Mouse (Mus musculus) CH12.LX (cell line): ENCODE measurements at regions not wholly inside any gene's neighbourhood (a gene's known extent, or its start where the extent isn't known, plus 50 kb on each side); places are given as distances from the start of the nearest gene placed in this dataset.

Experiments used
- DNase-seq: peaks from one replicate; pipeline ENCODE4 v3.0.0-alpha.2; 2013; ENCODE audit errors: extremely low read depth
- H3K27ac ChIP-seq: 2 replicates; pipeline ENCODE4 v1.5.1; 2012; ENCODE audit warnings: low read depth, mild to moderate bottlenecking, control low read depth, moderate library complexity; ENCODE audit not compliant: insufficient read depth
- H3K27me3 ChIP-seq: replicated peaks from 2 replicates; pipeline ENCODE3; 2012; ENCODE audit warnings: inconsistent platforms
- H3K36me3 ChIP-seq, 2 experiments: replicated peaks in 1 of 2; 2 replicates each; pipeline versions ENCODE3 to v1.6.1; 2012; ENCODE audit warnings: inconsistent platforms in 1 of 2, low read length in 1 of 2, mild to moderate bottlenecking in 1 of 2, mixed read lengths in 1 of 2, moderate library complexity in 1 of 2; ENCODE audit not compliant: control insufficient read depth in 1 of 2, insufficient read depth in 1 of 2
- H3K4me1 ChIP-seq, 2 experiments: 2 replicates each; pipeline ENCODE4 v1.6.1; 2012; ENCODE audit warnings: inconsistent platforms in 1 of 2, moderate library complexity in 1 of 2; ENCODE audit not compliant: insufficient read depth in 2 of 2, control insufficient read depth in 1 of 2
- H3K4me2 ChIP-seq: 2 replicates; pipeline ENCODE4 v1.6.1; 2012; ENCODE audit warnings: low read depth, mild to moderate bottlenecking, control low read depth; ENCODE audit not compliant: poor library complexity, insufficient read depth, severe bottlenecking
- H3K4me3 ChIP-seq, 3 experiments: fragments of 150-350 bp in 1 of 3; sonication (generic) in 1 of 3; replicated peaks in 1 of 3; 2 replicates each; pipeline versions ENCODE3 to v1.5.1; 2011 to 2012; ENCODE audit warnings: low read depth in 2 of 3, low read length in 2 of 3, mild to moderate bottlenecking in 2 of 3, moderate library complexity in 2 of 3, control low read depth in 1 of 3, improper control_type of control experiment in 1 of 3, inconsistent platforms in 1 of 3, mixed read lengths in 1 of 3; ENCODE audit not compliant: poor library complexity in 1 of 3
- H3K79me2 ChIP-seq: replicated peaks from 2 replicates; pipeline ENCODE4 v1.6.1; 2012; ENCODE audit warnings: mild to moderate bottlenecking, moderate library complexity; ENCODE audit not compliant: control insufficient read depth, poor library complexity, insufficient read depth, severe bottlenecking; ENCODE audit errors: extremely low read depth
- H3K9ac ChIP-seq: 2 replicates; pipeline ENCODE4 v1.6.1; 2012; ENCODE audit warnings: low read depth, mild to moderate bottlenecking, control low read depth, moderate library complexity; ENCODE audit not compliant: insufficient read depth
- H3K9me3 ChIP-seq: replicated peaks from 2 replicates; pipeline ENCODE3; 2012; ENCODE audit warnings: low read length, inconsistent platforms, mixed read lengths
- CHD2 ChIP-seq: IDR thresholded peaks from 2 replicates; pipeline ENCODE4 v1.6.1; 2011; ENCODE audit warnings: low read length, improper control_type of control experiment
- CTCF ChIP-seq, 2 experiments: IDR thresholded peaks in 1 of 2; conservative IDR thresholded peaks in 1 of 2; 2 replicates each; pipeline ENCODE4 v1.5.1; 2011 to 2012; ENCODE audit warnings: low read depth in 2 of 2, low read length in 2 of 2, improper control_type of control experiment in 1 of 2, inconsistent platforms in 1 of 2, mild to moderate bottlenecking in 1 of 2, moderate library complexity in 1 of 2
- E2F4 ChIP-seq: IDR thresholded peaks from 2 replicates; pipeline ENCODE4 v1.6.1; 2011; ENCODE audit warnings: low read depth, low read length, improper control_type of control experiment; ENCODE audit not compliant: insufficient replicate concordance
- EP300 ChIP-seq: IDR thresholded peaks from 2 replicates; pipeline ENCODE4 v1.6.1; 2011; ENCODE audit warnings: low read length, improper control_type of control experiment
- GABPA ChIP-seq: IDR thresholded peaks from 2 replicates; pipeline ENCODE4 v1.6.1; 2012; ENCODE audit warnings: low read depth, low read length, improper control_type of control experiment, inconsistent platforms; ENCODE audit not compliant: insufficient replicate concordance
- HCFC1 ChIP-seq: IDR thresholded peaks from 2 replicates; pipeline ENCODE4 v1.6.1; 2012; ENCODE audit warnings: low read depth, mild to moderate bottlenecking, inconsistent platforms, low read length, improper control_type of control experiment
- IRF4 ChIP-seq: IDR thresholded peaks from 2 replicates; pipeline ENCODE4 v1.6.1; 2014; ENCODE audit warnings: low read depth, mild to moderate bottlenecking, inconsistent platforms, low read length, improper control_type of control experiment
- JUN ChIP-seq: IDR thresholded peaks from 2 replicates; pipeline ENCODE4 v1.6.1; 2011; ENCODE audit warnings: low read depth, mild to moderate bottlenecking, low read length, improper control_type of control experiment, moderate library complexity; ENCODE audit not compliant: insufficient read depth
- MAX ChIP-seq: IDR thresholded peaks from 2 replicates; pipeline ENCODE4 v1.6.1; 2011; ENCODE audit warnings: low read length, improper control_type of control experiment
- MEF2A ChIP-seq: IDR thresholded peaks from 2 replicates; pipeline ENCODE4 v1.6.1; 2014; ENCODE audit warnings: low read depth, mild to moderate bottlenecking, inconsistent platforms, low read length, improper control_type of control experiment, borderline replicate concordance
- RAD21 ChIP-seq: IDR thresholded peaks from 2 replicates; pipeline ENCODE4 v1.6.1; 2011; ENCODE audit warnings: low read depth, mild to moderate bottlenecking, low read length, improper control_type of control experiment, moderate library complexity
- SMC3 ChIP-seq: IDR thresholded peaks from 2 replicates; pipeline ENCODE4 v1.6.1; 2011; ENCODE audit warnings: low read depth, low read length, improper control_type of control experiment
- UBTF ChIP-seq: IDR thresholded peaks from 2 replicates; pipeline ENCODE4 v1.6.1; 2012; ENCODE audit warnings: low read depth, mild to moderate bottlenecking, inconsistent platforms, low read length, improper control_type of control experiment, moderate library complexity
- ZC3H11A ChIP-seq: IDR thresholded peaks from 2 replicates; pipeline ENCODE4 v1.6.1; 2012; ENCODE audit warnings: low read depth, mild to moderate bottlenecking, inconsistent platforms, low read length, improper control_type of control experiment
- ZNF384 ChIP-seq: IDR thresholded peaks from 2 replicates; pipeline ENCODE4 v1.6.1; 2012; ENCODE audit warnings: low read depth, low read length, improper control_type of control experiment, inconsistent platforms
- dilution Hi-C: fragments of 300-500 bp; cut with MboI; formaldehyde crosslinking; loops from 2 replicates; pipeline ENCODE4 v1.14.3; 2020; ENCODE audit warnings: low sequenced_read_pairs; ENCODE audit not compliant: extremely low pct_unique_long_range_greater_than_20kb, extremely low pct_ligation_motif_present
- in situ Hi-C: fragments of 300-500 bp; cut with MboI; formaldehyde crosslinking; loops from 3 replicates; pipeline ENCODE4 v1.14.3; 2019; ENCODE audit warnings: low sequenced_read_pairs, low pct_ligation_motif_present, low pct_unique_long_range_greater_than_20kb, mixed read lengths

GRCm38 (mm10) chr1:183514281-183514983, 96.4 kb downstream of the Hhipl2 start:
- Histone ChIP-seq H3K79me2 (no peaks in the 10 kb centered on the region), H3K27me3 (no peaks in the 10 kb centered on the region), H3K4me3 (no peak overlapping the region), H3K27ac (no peak overlapping the region), H3K9ac (no peak overlapping the region), H3K36me3 (no peaks in the 10 kb centered on the region), H3K4me2 (no peak overlapping the region), H3K4me1 (peaks cover 0 to 7% of the 10 kb centered on the region in 2 experiments; a peak in 2 of 4 replicates), H3K9me3 (no peaks in the 10 kb centered on the region)
- dilution Hi-C loops (no loop called here), in situ Hi-C loops (no loop called here)
- TF ChIP-seq E2F4 (no peak), RAD21 (no peak), EP300 (no peak), CHD2 (no peak), ZC3H11A (no peak), MEF2A (no peak), MAX (no peak), GABPA (no peak)
- no peak for DNase-seq

GRCm38 (mm10) chr1:183514984-183515287, 96.9 kb downstream of the Hhipl2 start:
- Histone ChIP-seq H3K36me3 (no peaks in the 10 kb centered on the region), H3K27ac (no peak overlapping the region), H3K4me1 (peaks cover 0 to 7% of the 10 kb centered on the region in 2 experiments; a peak in 2 of 4 replicates), H3K9me3 (no peaks in the 10 kb centered on the region), H3K9ac (no peak overlapping the region), H3K27me3 (no peaks in the 10 kb centered on the region), H3K4me3 (no peak overlapping the region), H3K4me2 (no peak overlapping the region), H3K79me2 (no peaks in the 10 kb centered on the region)
- in situ Hi-C loops = no loop called here
- no peak for DNase-seq
- no peak for TF ChIP-seq GABPA
- no peak for TF ChIP-seq JUN
- TF ChIP-seq ZNF384 = no peak
- no peak for TF ChIP-seq CTCF (conservative IDR thresholded peaks at IDR 0.05 in 1 of 2, IDR thresholded peaks at IDR 0.05 in 1 of 2; ENCODE audit: low read depth in 2 of 2, low read length in 2 of 2)
- no peak for TF ChIP-seq HCFC1
- TF ChIP-seq IRF4 = no peak
- dilution Hi-C loops = no loop called here

- no peaks in the 10 kb centered on the region for H3K36me3 ChIP-seq
- no peaks in the 10 kb centered on the region for H3K79me2 ChIP-seq
- TF ChIP-seq SMC3 (peak; percentile 5; the same call in 1 of the 2 replicates), CTCF (conservative IDR thresholded peaks at IDR 0.05 in 1 of 2, IDR thresholded peaks at IDR 0.05 in 1 of 2; ENCODE audit: low read depth in 2 of 2, low read length in 2 of 2) (peak in 1 of 2 experiments; percentile 47; a peak in 2 of 4 replicates), UBTF (no peak), RAD21 (peak; percentile 11)
- dilution Hi-C loops (no loop called here), in situ Hi-C loops (no loop called here)
- H3K4me1 ChIP-seq = peaks cover 0 to under 1% of the 10 kb centered on the region in 2 experiments; a peak in 1 of 4 replicates
- no peak overlapping the region for H3K27ac ChIP-seq
- H3K9ac ChIP-seq = no peak overlapping the region
- H3K27me3 ChIP-seq = no peaks in the 10 kb centered on the region
- no peak overlapping the region for H3K4me3 ChIP-seq
- H3K4me2 ChIP-seq = no peak overlapping the region
- H3K9me3 ChIP-seq = no peaks in the 10 kb centered on the region
- no peak for DNase-seq
These were observed 98.2 kb downstream of the Hhipl2 start for GRCm38 (mm10) chr1:183516167-183516566.
